Mouse (Mus musculus): ENCODE data around the gene Yod1.

GRCm38 (mm10) chr1:130724206-130724605 lies 7.1 kb downstream of the Yod1 start:
- TF ChIP-seq CTCF (IDR thresholded peaks at IDR 0.05; ENCODE audit: low read depth) (no peak), EP300 (IDR thresholded peaks at IDR 0.05; ENCODE audit: low read depth) (no peak)

All from liver, embryonic 14.5 days (tissue).